Mouse (Mus musculus) neural tube, embryonic 14.5 days (tissue): ENCODE measurements around the gene Nudt5. TPM values are rescaled to one million over a fixed set of nuclear protein-coding genes. Genes with fewer than 3 reads are reported as not detected.
A peak's percentile ranks its signal among the peaks of the same experiment; 100 is the strongest.

Experiments
- ATAC-seq: fragments of 200-750 bp; cut with Nextera tagmentation; 2 replicates; pipeline ENCODE4 v1.8.0; 2017; ENCODE audit warnings: low read depth, mild to moderate bottlenecking, moderate TSS enrichment, moderate library complexity
- H3K27ac ChIP-seq: fragments of 300-500 bp; sonication (generic); 2 replicates; pipeline ENCODE4 v1.5.1; 2014; ENCODE audit warnings: low read depth, mild to moderate bottlenecking, control low read depth, low read length, moderate library complexity, mixed read lengths
- H3K27me3 ChIP-seq: fragments of 300-500 bp; sonication (generic); 2 replicates; pipeline ENCODE4 v1.6.1; 2014; ENCODE audit warnings: low read length; ENCODE audit not compliant: control insufficient read depth, insufficient read depth
- H3K36me3 ChIP-seq: fragments of 300-500 bp; sonication (generic); 2 replicates; pipeline ENCODE4 v1.6.1; 2014; ENCODE audit warnings: low read length, mixed read lengths; ENCODE audit not compliant: control insufficient read depth, insufficient read depth
- H3K4me1 ChIP-seq: fragments of 300-500 bp; sonication (generic); 2 replicates; pipeline ENCODE4 v1.6.1; 2014; ENCODE audit warnings: low read length; ENCODE audit not compliant: control insufficient read depth, insufficient read depth
- H3K4me2 ChIP-seq: fragments of 300-500 bp; sonication (generic); 2 replicates; pipeline ENCODE4 v1.6.1; 2014; ENCODE audit warnings: mild to moderate bottlenecking, low read depth, low read length, control low read depth
- H3K4me3 ChIP-seq: fragments of 300-500 bp; sonication (generic); 2 replicates; pipeline ENCODE4 v1.5.1; 2014; ENCODE audit warnings: low read depth, low read length, control low read depth, mixed read lengths
- H3K9ac ChIP-seq: fragments of 300-500 bp; sonication (generic); replicated peaks from 2 replicates; pipeline ENCODE4 v1.6.1; 2014; ENCODE audit warnings: low read depth, mild to moderate bottlenecking, control low read depth, low read length, mixed read lengths
- H3K9me3 ChIP-seq: fragments of 300-500 bp; sonication (generic); 2 replicates; pipeline ENCODE4 v1.6.1; 2016; ENCODE audit warnings: low read length; ENCODE audit not compliant: control insufficient read depth
- WGBS: fragments of 180-500 bp; shearing (Covaris S2); extraction: QIAGEN DNeasy Blood & Tissue Kit; methylation state at CpG from one replicate; pipeline ENCODE4 v1.1.7; 2014; 5-methylcytosine and 5-hydroxymethylcytosine counted together
- polyA plus RNA-seq: library from polyadenylated mRNA; unstranded; fragments of >200 nt; fragmentation: Nextera tagmentation; extraction: Ambion mirVana; gene quantifications from 2 replicates; pipeline ENCODE4 v1.2.1, GENCODE M21; 2014

Nudt5 gene
- polyA plus RNA-seq, 1 experiment from 2014 or later, result 22.7 TPM

DNA sequence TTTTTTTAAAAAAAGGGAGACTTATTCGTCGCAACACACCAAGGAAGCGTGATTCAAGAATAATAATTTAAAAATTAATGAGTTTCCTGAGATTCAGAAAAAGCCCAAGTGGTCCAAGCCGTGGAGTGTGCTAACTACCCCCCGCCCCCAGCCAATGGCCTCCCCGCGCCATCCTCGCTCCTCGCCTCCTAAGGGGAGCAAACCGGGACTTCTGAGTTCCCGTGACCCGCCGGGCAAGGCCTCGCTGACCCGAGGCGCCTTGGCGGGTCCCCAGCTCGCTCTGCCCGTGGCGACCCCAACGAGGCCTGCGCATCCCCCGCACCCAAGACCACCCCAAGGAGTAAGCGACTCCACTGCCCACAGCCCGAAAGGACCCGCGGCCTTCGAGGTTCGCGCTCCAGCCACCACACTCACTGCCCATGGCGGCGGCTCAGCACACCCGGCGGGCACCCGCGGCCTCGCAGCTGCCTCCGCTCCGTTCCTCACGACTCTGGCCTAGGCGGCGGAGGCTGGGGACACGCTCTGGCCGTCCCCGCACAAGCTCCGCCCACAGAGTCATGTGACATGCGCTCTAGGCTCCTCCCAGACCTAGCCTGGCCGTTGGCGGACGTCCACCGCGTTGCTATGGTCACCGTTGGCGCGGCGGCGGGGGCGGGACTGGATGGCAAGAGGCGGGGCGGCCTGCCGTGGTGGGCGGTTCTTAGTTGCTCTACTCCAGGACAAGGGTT lies 50.2 kb downstream of the Nudt5 start, which contains the start of gene Sec61a2:
Gene Sec61a2 (minus strand): TSS at position 590 of the 728 bp plus-strand sequence.
- peak within 1 kb of the TSS; percentile 92 for H3K9ac ChIP-seq
- peak within 1 kb of the TSS; percentile 70 for H3K27ac ChIP-seq
- H3K4me3 ChIP-seq, result peak within 1 kb of the TSS; percentile 85
- H3K9me3 ChIP-seq, result no peaks in the 10 kb centered on the region
- H3K4me1 ChIP-seq, result peaks cover 7% of the 10 kb centered on the region; the same call in 1 of the 2 replicates
- H3K27me3 ChIP-seq, result no peaks in the 10 kb centered on the region
- WGBS, result under 1% methylated on average over 62 of the region's 62 CpGs
- H3K4me2 ChIP-seq, result peak within 1 kb of the TSS; percentile 76
- H3K36me3 ChIP-seq, result peaks cover 16% of the 10 kb centered on the region
- ATAC-seq, result peak; percentile 99

DNA sequence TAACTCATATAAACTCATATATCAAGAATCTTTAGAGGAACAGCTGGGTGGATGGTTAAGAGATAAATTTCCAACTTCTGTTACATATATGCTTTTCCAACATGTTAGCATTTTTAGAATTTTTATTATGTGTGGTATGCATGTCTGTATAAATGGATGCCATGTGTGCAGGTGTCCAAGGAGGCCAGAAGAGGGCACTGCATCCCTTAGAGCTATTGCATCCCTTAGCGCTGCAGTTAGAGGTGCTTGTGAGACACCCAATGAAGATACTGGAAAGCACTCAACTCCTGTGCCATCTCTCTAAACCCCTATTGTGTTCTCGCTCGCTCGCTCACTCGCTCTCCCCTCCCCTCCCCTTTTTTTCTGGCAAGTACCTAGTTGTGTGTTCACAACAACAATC lies 55.3 kb downstream of the Nudt5 start:
- no peak overlapping the region for H3K4me3 ChIP-seq
- no peaks in the 10 kb centered on the region for H3K4me1 ChIP-seq
- no peak for ATAC-seq
- H3K27me3 ChIP-seq, result no peaks in the 10 kb centered on the region
- WGBS, result 57% methylated on average over 5 of the region's 5 CpGs
- H3K9ac ChIP-seq, result no peak overlapping the region
- H3K27ac ChIP-seq, result no peak overlapping the region
- H3K36me3 ChIP-seq, result peaks cover 13% of the 10 kb centered on the region; the same call in 1 of the 2 replicates
- no peak overlapping the region for H3K4me2 ChIP-seq
- no peaks in the 10 kb centered on the region for H3K9me3 ChIP-seq

GRCm38 (mm10) chr2:5906092-5906491 lies 61.3 kb downstream of the Nudt5 start:
- H3K4me1 ChIP-seq, result no peaks in the 10 kb centered on the region
- no peaks in the 10 kb centered on the region for H3K27me3 ChIP-seq
- no peaks in the 10 kb centered on the region for H3K36me3 ChIP-seq
- WGBS, result 35% methylated on average over 5 of the region's 5 CpGs
- H3K9me3 ChIP-seq, result no peaks in the 10 kb centered on the region
- no peak overlapping the region for H3K9ac ChIP-seq
- no peak overlapping the region for H3K4me3 ChIP-seq
- no peak overlapping the region for H3K4me2 ChIP-seq
- H3K27ac ChIP-seq, result no peak overlapping the region
- ATAC-seq, result no peak

DNA sequence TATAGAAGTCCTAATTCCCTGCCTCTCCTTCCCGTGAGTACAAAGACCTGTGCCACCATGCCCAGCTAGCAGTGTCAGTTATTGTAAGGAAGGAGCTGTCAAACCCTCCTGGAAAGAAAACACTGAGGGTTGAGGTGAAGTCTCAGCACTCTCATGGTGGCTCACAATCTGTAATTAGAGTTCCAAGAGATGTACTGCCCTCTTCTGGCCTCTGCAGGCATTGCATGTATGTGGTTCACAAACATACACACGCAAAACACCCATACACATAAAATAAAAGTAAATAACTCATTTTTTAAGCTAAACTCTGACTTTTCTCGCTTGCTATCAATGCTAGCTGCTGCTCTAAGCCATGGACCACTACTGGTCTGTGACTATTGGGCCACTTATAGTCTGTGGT lies 61.8 kb downstream of the Nudt5 start:
- Histone ChIP-seq H3K4me3 (no peak overlapping the region), H3K27ac (no peak overlapping the region), H3K36me3 (0 out of 2 replicates have a peak, but pooled peaks cover 4% of the 10 kb centered on the region), H3K27me3 (no peaks in the 10 kb centered on the region), H3K4me1 (no peaks in the 10 kb centered on the region), H3K9ac (no peak overlapping the region), H3K4me2 (no peak overlapping the region), H3K9me3 (no peaks in the 10 kb centered on the region)
- ATAC-seq, result no peak
- WGBS, result 49% methylated on average over 3 of the region's 3 CpGs

GRCm38 (mm10) chr2:5911282-5911965 lies 66.6 kb downstream of the Nudt5 start:
- Histone ChIP-seq H3K27me3 (no peaks in the 10 kb centered on the region), H3K4me3 (no peak overlapping the region), H3K4me1 (no peaks in the 10 kb centered on the region), H3K9me3 (no peaks in the 10 kb centered on the region), H3K4me2 (no peak overlapping the region), H3K27ac (peak overlapping the region; percentile 16; the same call in 1 of the 2 replicates), H3K36me3 (peaks cover 10% of the 10 kb centered on the region; the same call in 1 of the 2 replicates), H3K9ac (no peak overlapping the region)
- ATAC-seq, result 0 out of 2 replicates have a peak, but pooled peaks have one; percentile 28
- 53% methylated on average over 16 of the region's 16 CpGs for WGBS

Other genes starting within 250 kb of the Nudt5 start
- gene Camk1d, start 130.5 kb upstream of the Nudt5 start, polyA plus RNA-seq, result 9.1 and 9.9 TPM in 2 replicates
- gene Cdc123, start 145 bp downstream of the Nudt5 start, polyA plus RNA-seq, result 241 and 270 TPM in 2 replicates
- gene Gm13199, start 17.9 kb downstream of the Nudt5 start, polyA plus RNA-seq, result 1.7 and 2.8 TPM in 2 replicates
- gene Sec61a2, start 50.4 kb downstream of the Nudt5 start, polyA plus RNA-seq, result 134 and 144 TPM in 2 replicates
- 7.7 and 10.1 TPM in 2 replicates for gene Dhtkd1, start 97.8 kb downstream of the Nudt5 start, polyA plus RNA-seq
- gene Upf2, start 106.5 kb downstream of the Nudt5 start, polyA plus RNA-seq, result 10.4 and 11.0 TPM in 2 replicates